Mouse (Mus musculus): Measurements from ENCODE around the gene Rnf32. TPM values are rescaled to one million over a fixed set of nuclear protein-coding genes. Genes with fewer than 3 reads are reported as not detected.

Gene Rnf32
- total RNA-seq, 2 experiments from 2014 or later: 0.88 to 1.3 TPM

DNA sequence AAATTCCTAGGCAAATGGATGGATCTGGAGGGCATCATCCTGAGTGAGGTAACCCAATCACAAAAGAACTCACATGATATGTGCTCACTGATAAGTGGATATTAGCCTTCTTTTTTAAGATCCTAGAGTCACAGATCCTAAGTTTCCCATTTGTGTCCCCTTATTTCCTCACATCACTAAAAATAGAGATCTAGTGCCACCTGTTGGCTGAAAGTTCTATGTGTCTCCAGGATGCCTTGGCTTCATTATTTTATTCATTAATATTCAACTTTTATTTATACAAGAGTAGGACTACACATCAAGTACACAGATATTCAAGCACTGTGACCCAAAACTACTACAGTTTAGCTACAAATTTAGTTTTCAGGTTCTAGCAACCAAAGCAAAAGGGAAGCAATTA is 79.0 kb downstream of the Rnf32 start:
- DNase-seq: no peak

Other genes with a start within 250 kb of the Rnf32 start
- 10 to 100 TPM in 1 of 2 experiments, 1 to 10 TPM in 1; 9.0 to 11.0 TPM for gene Lmbr1, start 182.4 kb downstream of the Rnf32 start, total RNA-seq (2021)
- gene Nom1, start 238.7 kb downstream of the Rnf32 start, total RNA-seq (2021): 10 to 100 TPM; 10.4 to 10.8 TPM

All from gastrocnemius, postnatal 25 days (tissue).